In the genomic region with DNA sequence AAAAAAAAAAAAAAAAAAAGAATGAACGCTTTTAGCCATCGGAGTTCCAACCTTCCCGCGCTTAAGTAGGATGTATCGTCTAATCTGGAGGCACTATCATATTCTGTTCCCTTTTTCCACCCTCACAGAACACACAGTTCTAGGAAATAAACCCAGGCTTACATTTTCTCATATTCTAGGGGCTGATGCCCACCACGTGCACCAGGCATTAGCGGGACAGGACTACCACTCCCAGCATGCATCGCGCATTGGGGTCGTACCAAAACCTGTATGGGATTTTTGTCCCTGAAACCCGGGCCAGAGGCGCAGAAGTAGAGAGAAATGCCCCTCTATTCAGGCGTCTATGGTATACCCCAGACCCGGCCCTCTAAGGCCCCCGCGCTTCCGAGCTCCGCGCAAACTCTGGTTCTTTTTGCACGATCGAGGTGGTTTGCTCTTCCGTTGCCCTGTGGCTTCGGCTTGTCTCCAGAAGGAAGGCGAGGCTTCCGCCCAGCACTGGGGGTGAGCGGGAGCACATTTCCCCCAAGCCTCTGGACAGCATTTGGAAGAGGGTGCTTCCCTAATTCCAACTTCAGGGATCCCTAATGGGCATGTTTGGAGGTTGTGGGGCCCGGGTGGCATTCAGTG, we compare ENCODE assay signal across 8 mouse cellular contexts. TPM values are rescaled to one million over a fixed set of nuclear protein-coding genes. Genes with fewer than 3 reads are reported as not detected.
DNase-seq lines count a peak whose midpoint lies in the region; ATAC-seq and TF ChIP-seq lines count a peak whose summit lies in the region.

A gene (plus strand): TSS at position 301 of the 627 bp plus-strand sequence.

- H3K4me2 ChIP-seq in forebrain, embryonic 13.5 days = peak within 1 kb of the TSS; percentile 74
- peak within 1 kb of the TSS; percentile 84 for H3K4me2 ChIP-seq in liver, postnatal 0 days (ENCODE audit: low read depth, low read length)
- H3K4me2 ChIP-seq in neural tube, embryonic 14.5 days (ENCODE audit: low read depth, low read length) = peak within 1 kb of the TSS; percentile 47

- TF ChIP-seq POLR2A in ES-Bruce4 (IDR thresholded peaks at IDR 0.05; ENCODE audit: insufficient read depth, low read length) = peak; percentile 60

- no peaks in the 10 kb centered on the region for H3K4me1 ChIP-seq in ES-Bruce4 (ENCODE audit: control insufficient read depth, insufficient read depth, low read length)
- 0 out of 2 replicates have a peak, but pooled peaks cover 11% of the 10 kb centered on the region for H3K4me1 ChIP-seq in forebrain, embryonic 13.5 days
- H3K4me1 ChIP-seq in liver, postnatal 0 days (ENCODE audit: insufficient read depth) = no peaks in the 10 kb centered on the region
- H3K4me1 ChIP-seq in neural tube, embryonic 14.5 days (ENCODE audit: control insufficient read depth, insufficient read depth, low read length) = no peaks in the 10 kb centered on the region

- WGBS in forebrain, embryonic 13.5 days = 20% methylated on average over 27 of the region's 27 CpGs
- WGBS in large intestine, adult 2 months = 12% methylated on average over 27 of the region's 27 CpGs
- 14% methylated on average over 27 of the region's 27 CpGs for WGBS in liver, postnatal 0 days (ENCODE audit: insufficient replicate concordance)
- WGBS in neural tube, embryonic 14.5 days = 8% methylated on average over 27 of the region's 27 CpGs

- intact Hi-C loops in heart, postnatal 10 days (cut with DNase I) = loop anchor here (1.0 kb wide), 1 partner anchor 113 kb away; no protein-coding TSS in a partner anchor

- ATAC-seq in forebrain, embryonic 13.5 days = peak; percentile 82
- peak; percentile 86 for ATAC-seq in liver, postnatal 0 days
- peak; percentile 82 for ATAC-seq in neural tube, embryonic 14.5 days (ENCODE audit: low read depth)

- no peaks in the 10 kb centered on the region for H3K36me3 ChIP-seq in ES-Bruce4 (ENCODE audit: control insufficient read depth, insufficient read depth, low read length, poor library complexity, severe bottlenecking)
- no peaks in the 10 kb centered on the region for H3K36me3 ChIP-seq in forebrain, embryonic 13.5 days (ENCODE audit: poor library complexity, severe bottlenecking)
- no peaks in the 10 kb centered on the region for H3K36me3 ChIP-seq in liver, postnatal 0 days (replicated peaks; ENCODE audit: insufficient read depth, low read length)
- no peaks in the 10 kb centered on the region for H3K36me3 ChIP-seq in neural tube, embryonic 14.5 days (ENCODE audit: control insufficient read depth, insufficient read depth, low read length)

- peak within 1 kb of the TSS; percentile 81 for H3K4me3 ChIP-seq in ES-Bruce4 (ENCODE audit: low read depth, low read length)
- H3K4me3 ChIP-seq in forebrain, embryonic 13.5 days = peak within 1 kb of the TSS; percentile 46
- H3K4me3 ChIP-seq in liver, postnatal 0 days (ENCODE audit: low read depth, low read length) = peak within 1 kb of the TSS; percentile 47
- H3K4me3 ChIP-seq in neural tube, embryonic 14.5 days (ENCODE audit: low read depth, low read length) = peak within 1 kb of the TSS; percentile 40

- peak within 1 kb of the TSS; percentile 29; the same call in 1 of the 2 replicates for H3K27ac ChIP-seq in ES-Bruce4 (ENCODE audit: insufficient read depth, low read length)
- no peak within 1 kb of the TSS for H3K27ac ChIP-seq in forebrain, embryonic 13.5 days
- peak within 1 kb of the TSS; percentile 52 for H3K27ac ChIP-seq in liver, postnatal 0 days (ENCODE audit: low read depth)
- no peak within 1 kb of the TSS for H3K27ac ChIP-seq in neural tube, embryonic 14.5 days (ENCODE audit: low read depth, low read length)

- DNase-seq in c-Kit-positive CD71-positive TER-119-positive erythroid progenitor cells, embryonic 14.5 days (ENCODE audit: low spot score) = peak; percentile 74
- peak; percentile 80 to 83 for DNase-seq in heart, postnatal 10 days
- no peak for DNase-seq in large intestine, adult 2 months (ENCODE audit: low read depth, low spot score)
- DNase-seq in liver, postnatal 0 days = peak; percentile 75
- DNase-seq in testis, postnatal 10 days (ENCODE audit: low spot score) = peak; percentile 86

- no peaks in the 10 kb centered on the region for H3K9me3 ChIP-seq in ES-Bruce4 (replicated peaks; ENCODE audit: control insufficient read depth, insufficient read depth, low read length, poor library complexity, severe bottlenecking)
- no peaks in the 10 kb centered on the region for H3K9me3 ChIP-seq in forebrain, embryonic 13.5 days (replicated peaks)
- no peaks in the 10 kb centered on the region for H3K9me3 ChIP-seq in liver, postnatal 0 days (ENCODE audit: low read length)
- H3K9me3 ChIP-seq in neural tube, embryonic 14.5 days (ENCODE audit: control insufficient read depth, low read length) = no peaks in the 10 kb centered on the region

- no peaks in the 10 kb centered on the region for H3K27me3 ChIP-seq in ES-Bruce4 (ENCODE audit: control insufficient read depth, insufficient read depth, low read length, poor library complexity, severe bottlenecking)
- no peaks in the 10 kb centered on the region for H3K27me3 ChIP-seq in forebrain, embryonic 13.5 days
- no peaks in the 10 kb centered on the region for H3K27me3 ChIP-seq in liver, postnatal 0 days (ENCODE audit: insufficient read depth, low read length)
- H3K27me3 ChIP-seq in neural tube, embryonic 14.5 days (ENCODE audit: control insufficient read depth, insufficient read depth, low read length) = no peaks in the 10 kb centered on the region

- TF ChIP-seq CTCF in ES-Bruce4 (IDR thresholded peaks at IDR 0.05; ENCODE audit: low read depth, low read length) = no peak
- no peak for TF ChIP-seq CTCF in liver, postnatal 0 days (IDR thresholded peaks at IDR 0.05; ENCODE audit: low read depth)

- H3K9ac ChIP-seq in ES-Bruce4 (ENCODE audit: low read depth, poor library complexity, severe bottlenecking) = peak within 1 kb of the TSS; percentile 60
- peak within 1 kb of the TSS; percentile 62 for H3K9ac ChIP-seq in forebrain, embryonic 13.5 days
- peak within 1 kb of the TSS; percentile 58 for H3K9ac ChIP-seq in liver, postnatal 0 days (replicated peaks)
- peak within 1 kb of the TSS; percentile 21; the same call in 1 of the 2 replicates for H3K9ac ChIP-seq in neural tube, embryonic 14.5 days (replicated peaks; ENCODE audit: low read depth, low read length)

- TF ChIP-seq EP300 in ES-Bruce4 (IDR thresholded peaks at IDR 0.05; ENCODE audit: insufficient read depth, low read depth, low read length) = no peak
- 0 out of 2 replicates have a peak, but pooled peaks have one; percentile 14 for TF ChIP-seq EP300 in liver, postnatal 0 days (IDR thresholded peaks at IDR 0.05; ENCODE audit: low read depth)

RNA-seq across cellular contexts. Expression of the gene that starts here (rescaled TPM):
- 387 and 391 TPM in 2 replicates for polyA plus RNA-seq in ES-Bruce4 (2011; ENCODE audit: insufficient read depth, insufficient read length, low read depth, missing spikeins)
- polyA plus RNA-seq in forebrain, embryonic 13.5 days (2015; fragmentation: Nextera tagmentation; extraction: Ambion mirVana) = 334 and 366 TPM in 2 replicates
- total RNA-seq in heart, postnatal 10 days (2021) = 100 to 1,000 TPM; 260 to 271 TPM
- polyA plus RNA-seq in large intestine, adult 2 months (2012; rRNA removed) = 234 and 255 TPM in 2 replicates
- polyA plus RNA-seq in liver, postnatal 0 days (2015; fragmentation: Nextera tagmentation; extraction: Ambion mirVana) = 42.9 and 50.4 TPM in 2 replicates
- 318 and 392 TPM in 2 replicates for polyA plus RNA-seq in neural tube, embryonic 14.5 days (2014; fragmentation: Nextera tagmentation; extraction: Ambion mirVana)

Comparison
In these comparisons a context has a peak if more than half of its experiments do, and no peak if none do; other contexts are left out.
1. H3K27ac ChIP-seq: peak in ES-Bruce4 (single experiment) and liver, postnatal 0 days (single experiment); none in forebrain, embryonic 13.5 days (single experiment) and neural tube, embryonic 14.5 days (single experiment).
2. Peak in every context shown above with its lines, with median percentiles within 50 percentile points of each other: H3K4me3 ChIP-seq, H3K9ac ChIP-seq, ATAC-seq and H3K4me2 ChIP-seq.